Mouse (Mus musculus) liver, embryonic 14.5 days (tissue): ENCODE measurements around the gene P3h1. TPM values are rescaled to one million over a fixed set of nuclear protein-coding genes. Genes with fewer than 3 reads are reported as not detected.

Experiments used
- ATAC-seq: fragments of 200-750 bp; cut with Nextera tagmentation; 2 replicates; pipeline ENCODE4 v1.8.0; 2017; ENCODE audit warnings: moderate number of reproducible peaks, mild to moderate bottlenecking, moderate library complexity; ENCODE audit not compliant: insufficient read depth
- DNase-seq, 3 experiments: peaks; one replicate each; pipeline ENCODE4 v3.0.0-alpha.2; 2012 to 2013; ENCODE audit warnings: low read depth in 3 of 3, low spot score in 3 of 3
- H3K27ac ChIP-seq: fragments of 300-500 bp; sonication (generic); 2 replicates; pipeline ENCODE4 v1.5.1; 2014; ENCODE audit warnings: moderate library complexity, mild to moderate bottlenecking, control low read depth, inconsistent platforms
- H3K27me3 ChIP-seq: fragments of 300-500 bp; sonication (generic); 2 replicates; pipeline ENCODE4 v1.6.1; 2014; ENCODE audit warnings: mild to moderate bottlenecking, low read length, moderate library complexity; ENCODE audit not compliant: control insufficient read depth, insufficient read depth
- H3K36me3 ChIP-seq: fragments of 300-500 bp; sonication (generic); replicated peaks from 2 replicates; pipeline ENCODE4 v1.6.1; 2014; ENCODE audit warnings: low read depth; ENCODE audit not compliant: control insufficient read depth, insufficient read depth
- H3K4me1 ChIP-seq, 2 experiments: fragments of 200-500 bp in 1 of 2; fragments of 300-500 bp in 1 of 2; sonication (generic) in 1 of 2; replicated peaks; 2 replicates each; pipeline ENCODE4 v1.6.1; 2012 to 2014; ENCODE audit warnings: antibody characterized with exemption in 1 of 2, inconsistent platforms in 1 of 2, low read length in 1 of 2; ENCODE audit not compliant: control insufficient read depth in 2 of 2, insufficient read depth in 2 of 2
- H3K4me2 ChIP-seq: fragments of 300-500 bp; sonication (generic); 2 replicates; pipeline ENCODE4 v1.6.1; 2014; ENCODE audit warnings: low read depth, mild to moderate bottlenecking, control low read depth, moderate library complexity
- H3K4me3 ChIP-seq, 2 experiments: fragments of 200-500 bp in 1 of 2; fragments of 300-500 bp in 1 of 2; sonication (generic) in 1 of 2; 2 replicates each; pipeline ENCODE4 v1.5.1; 2012 to 2014; ENCODE audit warnings: low read depth in 2 of 2, low read length in 2 of 2, mild to moderate bottlenecking in 2 of 2, control low read depth in 1 of 2, inconsistent platforms in 1 of 2, moderate library complexity in 1 of 2; ENCODE audit not compliant: insufficient read depth in 1 of 2
- H3K9ac ChIP-seq: fragments of 300-500 bp; sonication (generic); replicated peaks from 2 replicates; pipeline ENCODE4 v1.6.1; 2014; ENCODE audit warnings: mild to moderate bottlenecking, control low read depth, moderate library complexity
- H3K9me3 ChIP-seq: fragments of 300-500 bp; sonication (generic); 2 replicates; pipeline ENCODE4 v1.6.1; 2016; ENCODE audit warnings: low read length, mixed read lengths; ENCODE audit not compliant: control insufficient read depth
- CTCF ChIP-seq: IDR thresholded peaks from 2 replicates; pipeline ENCODE4 v1.5.1; 2016; ENCODE audit warnings: antibody characterized with exemption, low read depth, control low read depth
- EP300 ChIP-seq: IDR thresholded peaks from 2 replicates; pipeline ENCODE4 v1.6.1; 2016; ENCODE audit warnings: antibody characterized with exemption, low read depth
- WGBS: fragments of 180-500 bp; shearing (Covaris S2); extraction: QIAGEN DNeasy Blood & Tissue Kit; methylation state at CpG from one replicate; pipeline ENCODE4 v1.1.7; 2014; ENCODE audit not compliant: insufficient replicate concordance; 5-methylcytosine and 5-hydroxymethylcytosine counted together
- polyA plus RNA-seq, 2 experiments: library from polyadenylated mRNA; depleted of rRNA in 1 of 2; stranded (reverse) in 1 of 2; unstranded in 1 of 2; fragments of >200 nt; fragmentation: Nextera tagmentation in 1 of 2; extraction: Ambion mirVana in 1 of 2; gene quantifications; 2 replicates each; pipeline versions ENCODE4 v1.2.1 to v1.2.3; 2012 to 2014

P3h1 gene
- polyA plus RNA-seq, 2 experiments, result 7.9 to 9.1 TPM

GRCm38 (mm10) chr4:119284861-119285260 is 52.1 kb downstream of the P3h1 start:
- peaks cover 63% of the 10 kb centered on the region for H3K36me3 ChIP-seq
- H3K4me2 ChIP-seq, result no peak overlapping the region
- no peaks in the 10 kb centered on the region for H3K27me3 ChIP-seq
- H3K9me3 ChIP-seq, result no peaks in the 10 kb centered on the region
- WGBS, result 64% methylated on average over 1 of the region's 1 CpGs
- H3K4me1 ChIP-seq, result peaks cover 25% of the 10 kb centered on the region in 2 experiments
- no peak overlapping the region for H3K4me3 ChIP-seq
- no peak overlapping the region for H3K27ac ChIP-seq
- TF ChIP-seq EP300 (no peak), CTCF (no peak)
- H3K9ac ChIP-seq, result no peak overlapping the region
- DNase-seq (no peak), ATAC-seq (no peak)

GRCm38 (mm10) chr4:119285336-119285735 is 52.6 kb downstream of the P3h1 start:
- WGBS, result 8% methylated on average over 2 of the region's 2 CpGs
- ATAC-seq, result peak; percentile 67
- H3K9ac ChIP-seq, result peak overlapping the region; percentile 33; the same call in 1 of the 2 replicates

GRCm38 (mm10) chr4:119291921-119292320 is 59.2 kb downstream of the P3h1 start:
- Histone ChIP-seq H3K36me3 (peaks cover 21% of the 10 kb centered on the region), H3K9ac (peak overlapping the region; percentile 87), H3K4me3 (peak overlapping the region; percentile 48 to 92), H3K4me1 (peaks cover 20% of the 10 kb centered on the region in 2 experiments), H3K27me3 (no peaks in the 10 kb centered on the region), H3K9me3 (no peaks in the 10 kb centered on the region), H3K27ac (no peak overlapping the region), H3K4me2 (peak overlapping the region; percentile 99)
- no peak for DNase-seq
- whole genome bisulfite sequencing, result 61% methylated on average over 1 of the region's 1 CpGs
- no peak for ATAC-seq
- no peak for TF ChIP-seq CTCF
- no peak for TF ChIP-seq EP300

More at GRCm38 (mm10) chr4:119285336-119285735, 52.6 kb downstream of the P3h1 start:
- TF ChIP-seq EP300, result peak; percentile 52
- TF ChIP-seq CTCF, result no peak
- Histone ChIP-seq H3K4me2 (peak overlapping the region; percentile 43; the same call in 1 of the 2 replicates), H3K27me3 (no peaks in the 10 kb centered on the region), H3K9me3 (no peaks in the 10 kb centered on the region), H3K4me1 (peaks cover 25% of the 10 kb centered on the region in 2 experiments), H3K27ac (no peak overlapping the region), H3K4me3 (no peak overlapping the region), H3K36me3 (peaks cover 59% of the 10 kb centered on the region)
- DNase-seq, result no peak

GRCm38 (mm10) chr4:119292771-119293573 is 60.3 kb downstream of the P3h1 start:
- H3K4me1 ChIP-seq, result peaks cover 10 to 12% of the 10 kb centered on the region in 2 experiments
- H3K27ac ChIP-seq, result peak overlapping the region; percentile 61

GRCm38 (mm10) chr4:119293574-119294258 is 61.0 kb downstream of the P3h1 start:
- no peak for DNase-seq
- peaks cover 9 to 10% of the 10 kb centered on the region in 2 experiments for H3K4me1 ChIP-seq
- H3K9me3 ChIP-seq, result no peaks in the 10 kb centered on the region
- peak overlapping the region; percentile 99 for H3K4me2 ChIP-seq
- peak; percentile 25; the same call in 1 of the 2 replicates for ATAC-seq
- TF ChIP-seq CTCF (no peak), EP300 (no peak)
- peak overlapping the region; percentile 61 for H3K27ac ChIP-seq
- H3K4me3 ChIP-seq, result peak overlapping the region; percentile 92 to 99
- WGBS, result under 1% methylated on average over 78 of the region's 80 CpGs
- peaks cover 8% of the 10 kb centered on the region for H3K36me3 ChIP-seq
- no peaks in the 10 kb centered on the region for H3K27me3 ChIP-seq
- peak overlapping the region; percentile 87 for H3K9ac ChIP-seq

More at GRCm38 (mm10) chr4:119292771-119293573, 60.3 kb downstream of the P3h1 start:
- no peaks in the 10 kb centered on the region for H3K27me3 ChIP-seq
- H3K9ac ChIP-seq, result peak overlapping the region; percentile 87
- H3K4me3 ChIP-seq, result peak overlapping the region; percentile 92 to 99
- DNase-seq, result peak in 2 of 3 experiments; percentile 46 to 51
- ATAC-seq, result no peak
- TF ChIP-seq EP300 (no peak), CTCF (no peak)
- H3K9me3 ChIP-seq, result no peaks in the 10 kb centered on the region
- WGBS, result under 1% methylated on average over 24 of the region's 24 CpGs
- peak overlapping the region; percentile 99 for H3K4me2 ChIP-seq
- H3K36me3 ChIP-seq, result peaks cover 13% of the 10 kb centered on the region
